Mouse (Mus musculus) G1E-ER4 (cell line): ENCODE results near the gene Fnbp4. TPM values are rescaled to one million over a fixed set of nuclear protein-coding genes. Genes with fewer than 3 reads are reported as not detected.

Experiments
- GATA1 ChIP-seq: IDR thresholded peaks from one replicate; pipeline ENCODE4 v1.8.0; 2012; ENCODE audit warnings: low read length, inconsistent platforms
- polyA plus RNA-seq: library from polyadenylated mRNA; stranded (reverse); fragments of >175 nt; gene quantifications from 2 replicates; pipeline ENCODE4 v1.2.3, GENCODE M21; 2012

Gene Fnbp4
- polyA plus RNA-seq = 53.3 and 61.1 TPM in 2 replicates

GRCm38 (mm10) chr2:90745053-90745678 is at the start of gene Fnbp4:
Gene Fnbp4 (plus strand): TSS chr2:90745370.
- TF ChIP-seq GATA1 = no peak

GRCm38 (mm10) chr2:90700943-90701342 is 44.2 kb upstream of the Fnbp4 start:
- TF ChIP-seq GATA1 = no peak

- no peak for TF ChIP-seq GATA1
Measured at GRCm38 (mm10) chr2:90708548-90708947, 36.6 kb upstream of the Fnbp4 start.

GRCm38 (mm10) chr2:90715555-90716092 is 29.5 kb upstream of the Fnbp4 start:
- peak; percentile 39 for TF ChIP-seq GATA1

- TF ChIP-seq GATA1 = no peak
Measured at GRCm38 (mm10) chr2:90717366-90717765, 27.8 kb upstream of the Fnbp4 start.

- TF ChIP-seq GATA1 = no peak
Measured at GRCm38 (mm10) chr2:90717948-90718347, 27.2 kb upstream of the Fnbp4 start.

GRCm38 (mm10) chr2:90726818-90727217 is 18.4 kb upstream of the Fnbp4 start:
- TF ChIP-seq GATA1 = no peak

- no peak for TF ChIP-seq GATA1
Measured at GRCm38 (mm10) chr2:90735326-90735725, 9.8 kb upstream of the Fnbp4 start.

GRCm38 (mm10) chr2:90738801-90739200 is 6.4 kb upstream of the Fnbp4 start:
- TF ChIP-seq GATA1 = no peak

GRCm38 (mm10) chr2:90739327-90739726 is 5.8 kb upstream of the Fnbp4 start:
- TF ChIP-seq GATA1 = no peak

GRCm38 (mm10) chr2:90739921-90740320 is 5.2 kb upstream of the Fnbp4 start:
- TF ChIP-seq GATA1 = no peak

GRCm38 (mm10) chr2:90744285-90745052 is 701 bp upstream of the Fnbp4 start:
- TF ChIP-seq GATA1 = no peak

GRCm38 (mm10) chr2:90745740-90746537 is 769 bp downstream of the Fnbp4 start:
- no peak for TF ChIP-seq GATA1

- no peak for TF ChIP-seq GATA1
Measured at GRCm38 (mm10) chr2:90746538-90746865, 1.3 kb downstream of the Fnbp4 start.

- TF ChIP-seq GATA1 = no peak
Measured at GRCm38 (mm10) chr2:90747131-90747530, 2.0 kb downstream of the Fnbp4 start.
